Mouse (Mus musculus): ENCODE measurements around the gene Pde4a.

- TF ChIP-seq RAD21 (IDR thresholded peaks at IDR 0.05; ENCODE audit: low read depth, low read length) (no peak), EP300 (IDR thresholded peaks at IDR 0.05; ENCODE audit: low read length) (no peak), POLR2A (IDR thresholded peaks at IDR 0.05; ENCODE audit: low read depth, low read length) (no peak), MYC (IDR thresholded peaks at IDR 0.05; ENCODE audit: low read depth, low read length) (no peak), NELFE (IDR thresholded peaks at IDR 0.05; ENCODE audit: low read depth, low read length) (no peak), ZNF384 (IDR thresholded peaks at IDR 0.05; ENCODE audit: low read depth, low read length) (no peak), CTCF (conservative IDR thresholded peaks at IDR 0.05 in 1 of 2, IDR thresholded peaks at IDR 0.05 in 1 of 2; ENCODE audit: low read depth in 2 of 2, low read length in 2 of 2) (no peak), MAX (IDR thresholded peaks at IDR 0.05; ENCODE audit: low read length) (no peak)
Observed at GRCm38 (mm10) chr9:21169157-21169556, 3.6 kb downstream of the Pde4a start.

Measured in CH12.LX (cell line).